Mouse (Mus musculus): ENCODE results near the gene Plekhm2. TPM values are rescaled to one million over a fixed set of nuclear protein-coding genes. Genes with fewer than 3 reads are reported as not detected.

Gene Plekhm2
- polyA plus RNA-seq, 1 experiment = 73.3 TPM

- Histone ChIP-seq H3K4me3 (ENCODE audit: control insufficient read depth, low read depth, low read length) (no peak overlapping the region), H3K27me3 (ENCODE audit: control insufficient read depth, insufficient read depth, low read length) (no peaks in the 10 kb centered on the region), H3K27ac (ENCODE audit: control insufficient read depth, insufficient read depth, low read depth, low read length) (no peak overlapping the region), H3K4me1 (ENCODE audit: control insufficient read depth, insufficient read depth, low read length) (peaks cover 2% of the 10 kb centered on the region; the same call in 1 of the 2 replicates), H3K36me3 (ENCODE audit: control insufficient read depth, insufficient read depth, low read length) (peaks cover 5% of the 10 kb centered on the region)
- TF ChIP-seq POLR2A (IDR thresholded peaks at IDR 0.05; ENCODE audit: control insufficient read depth, low read depth, low read length) = no peak
Measured at GRCm38 (mm10) chr4:141680892-141681291, 16.2 kb upstream of the Plekhm2 start.

DNA sequence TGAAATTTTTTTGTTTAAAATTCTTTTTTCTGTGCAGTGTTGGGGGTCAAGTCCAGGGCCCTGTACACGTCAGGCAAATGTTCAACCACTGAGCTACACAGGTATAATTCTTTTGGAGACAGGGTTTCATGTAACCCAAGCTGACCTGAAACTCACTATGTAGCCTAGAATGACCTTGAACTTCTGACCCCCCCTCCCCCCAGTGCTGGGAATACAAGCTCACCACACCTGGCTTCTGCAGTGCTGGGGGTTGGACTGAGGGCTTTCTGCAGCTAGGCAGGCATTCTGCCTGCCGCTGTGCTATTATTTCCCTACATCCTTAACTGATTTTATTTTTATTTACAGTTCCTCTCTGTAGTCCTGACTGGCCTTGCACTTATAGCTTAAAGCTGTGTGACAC lies 14.3 kb upstream of the Plekhm2 start:
- Histone ChIP-seq H3K4me3 (ENCODE audit: control insufficient read depth, low read depth, low read length) (no peak overlapping the region), H3K4me1 (ENCODE audit: control insufficient read depth, insufficient read depth, low read length) (peaks cover 2% of the 10 kb centered on the region; the same call in 1 of the 2 replicates), H3K36me3 (ENCODE audit: control insufficient read depth, insufficient read depth, low read length) (peaks cover 2% of the 10 kb centered on the region; the same call in 1 of the 2 replicates), H3K27me3 (ENCODE audit: control insufficient read depth, insufficient read depth, low read length) (no peaks in the 10 kb centered on the region), H3K27ac (ENCODE audit: control insufficient read depth, insufficient read depth, low read depth, low read length) (no peak overlapping the region)
- TF ChIP-seq CTCF (IDR thresholded peaks at IDR 0.05; ENCODE audit: control insufficient read depth, insufficient read depth, insufficient replicate concordance, low read depth, low read length) (no peak), POLR2A (IDR thresholded peaks at IDR 0.05; ENCODE audit: control insufficient read depth, low read depth, low read length) (no peak)

DNA sequence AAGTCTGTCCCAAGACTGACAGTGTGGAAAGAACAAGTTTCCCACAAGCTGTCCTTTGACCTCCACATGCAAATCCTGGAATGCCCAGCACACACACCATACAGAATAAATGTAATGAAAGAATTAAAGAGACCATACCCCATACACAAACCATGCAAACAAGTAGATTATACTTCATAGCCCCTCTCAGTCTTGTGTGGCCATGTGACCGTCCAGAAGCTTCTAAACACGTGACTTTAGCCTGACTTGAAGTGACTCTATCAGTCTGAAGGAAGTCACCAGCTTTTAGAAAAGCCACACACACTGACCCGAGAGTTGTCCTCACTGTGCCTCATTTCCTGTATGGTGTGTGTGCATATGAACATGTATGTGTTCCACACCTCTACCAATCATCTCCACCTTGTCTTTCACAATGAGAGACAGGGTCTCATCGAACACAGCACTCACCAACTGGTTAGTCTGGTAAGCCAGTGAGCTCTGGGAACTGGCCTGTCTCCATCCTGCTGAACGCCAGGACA lies 11.8 kb upstream of the Plekhm2 start:
- Histone ChIP-seq H3K4me1 (ENCODE audit: control insufficient read depth, insufficient read depth, low read length) (peaks cover 11% of the 10 kb centered on the region), H3K36me3 (ENCODE audit: control insufficient read depth, insufficient read depth, low read length) (no peaks in the 10 kb centered on the region), H3K27me3 (ENCODE audit: control insufficient read depth, insufficient read depth, low read length) (no peaks in the 10 kb centered on the region), H3K27ac (ENCODE audit: control insufficient read depth, insufficient read depth, low read depth, low read length) (no peak overlapping the region), H3K4me3 (ENCODE audit: control insufficient read depth, low read depth, low read length) (no peak overlapping the region)
- TF ChIP-seq CTCF (IDR thresholded peaks at IDR 0.05; ENCODE audit: control insufficient read depth, insufficient read depth, insufficient replicate concordance, low read depth, low read length) = no peak
- TF ChIP-seq POLR2A (IDR thresholded peaks at IDR 0.05; ENCODE audit: control insufficient read depth, low read depth, low read length) = no peak

- peak overlapping the region; percentile 21 for H3K4me3 ChIP-seq (ENCODE audit: control insufficient read depth, low read depth, low read length)
- H3K36me3 ChIP-seq (ENCODE audit: control insufficient read depth, insufficient read depth, low read length) = no peaks in the 10 kb centered on the region
- no peak overlapping the region for H3K27ac ChIP-seq (ENCODE audit: control insufficient read depth, insufficient read depth, low read depth, low read length)
- no peaks in the 10 kb centered on the region for H3K27me3 ChIP-seq (ENCODE audit: control insufficient read depth, insufficient read depth, low read length)
- H3K4me1 ChIP-seq (ENCODE audit: control insufficient read depth, insufficient read depth, low read length) = peaks cover 11% of the 10 kb centered on the region
- TF ChIP-seq CTCF (IDR thresholded peaks at IDR 0.05; ENCODE audit: control insufficient read depth, insufficient read depth, insufficient replicate concordance, low read depth, low read length) (no peak), POLR2A (IDR thresholded peaks at IDR 0.05; ENCODE audit: control insufficient read depth, low read depth, low read length) (no peak)
Measured at GRCm38 (mm10) chr4:141672325-141672724, 7.6 kb upstream of the Plekhm2 start.

GRCm38 (mm10) chr4:141671389-141671788 lies 6.7 kb upstream of the Plekhm2 start:
- Histone ChIP-seq H3K4me3 (ENCODE audit: control insufficient read depth, low read depth, low read length) (no peak overlapping the region), H3K4me1 (ENCODE audit: control insufficient read depth, insufficient read depth, low read length) (peaks cover 11% of the 10 kb centered on the region), H3K27ac (ENCODE audit: control insufficient read depth, insufficient read depth, low read depth, low read length) (no peak overlapping the region), H3K36me3 (ENCODE audit: control insufficient read depth, insufficient read depth, low read length) (no peaks in the 10 kb centered on the region), H3K27me3 (ENCODE audit: control insufficient read depth, insufficient read depth, low read length) (no peaks in the 10 kb centered on the region)
- TF ChIP-seq POLR2A (IDR thresholded peaks at IDR 0.05; ENCODE audit: control insufficient read depth, low read depth, low read length) (no peak), CTCF (IDR thresholded peaks at IDR 0.05; ENCODE audit: control insufficient read depth, insufficient read depth, insufficient replicate concordance, low read depth, low read length) (no peak)

DNA sequence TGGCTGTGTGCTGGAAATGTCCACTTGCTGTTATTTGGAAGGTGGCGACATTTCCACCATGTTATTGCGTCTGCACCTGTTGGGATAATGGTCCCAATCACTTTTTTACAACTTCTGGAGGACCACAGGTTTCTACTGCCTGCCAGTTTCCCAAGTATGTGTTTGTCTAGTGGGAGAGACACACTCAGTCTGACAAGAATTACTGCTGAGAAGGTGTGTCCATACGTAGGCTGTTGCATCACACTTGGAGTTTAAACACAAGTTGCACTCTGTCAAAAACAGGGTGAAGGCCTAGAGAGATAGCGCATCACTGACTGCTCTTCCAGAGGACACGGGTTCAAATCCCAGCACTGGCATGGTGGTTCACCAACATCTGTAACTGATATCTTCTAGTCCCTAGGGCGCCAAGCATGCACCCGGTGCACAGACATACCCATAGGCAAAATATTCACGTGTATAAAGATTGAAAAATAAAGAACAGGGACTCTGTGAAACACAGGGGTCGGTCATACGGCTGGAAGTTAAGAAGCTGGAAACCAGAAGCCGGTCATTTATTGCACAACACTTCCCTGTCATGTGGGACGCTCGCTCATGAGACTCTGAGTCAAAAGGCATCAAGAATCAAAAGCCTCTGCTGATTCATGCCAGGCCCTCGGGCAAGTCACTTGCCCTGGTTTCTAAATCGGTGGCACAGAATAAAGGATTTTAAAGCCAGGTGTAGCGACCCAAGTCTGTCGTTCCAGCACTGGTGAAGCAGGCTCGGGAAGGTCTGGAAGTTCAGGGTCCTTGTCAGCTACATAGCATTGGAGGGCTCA lies 5.4 kb upstream of the Plekhm2 start:
- Histone ChIP-seq H3K4me3 (ENCODE audit: control insufficient read depth, low read depth, low read length) (no peak overlapping the region), H3K27me3 (ENCODE audit: control insufficient read depth, insufficient read depth, low read length) (no peaks in the 10 kb centered on the region), H3K36me3 (ENCODE audit: control insufficient read depth, insufficient read depth, low read length) (no peaks in the 10 kb centered on the region), H3K4me1 (ENCODE audit: control insufficient read depth, insufficient read depth, low read length) (peaks cover 11% of the 10 kb centered on the region), H3K27ac (ENCODE audit: control insufficient read depth, insufficient read depth, low read depth, low read length) (no peak overlapping the region)
- no peak for TF ChIP-seq CTCF (IDR thresholded peaks at IDR 0.05; ENCODE audit: control insufficient read depth, insufficient read depth, insufficient replicate concordance, low read depth, low read length)
- TF ChIP-seq POLR2A (IDR thresholded peaks at IDR 0.05; ENCODE audit: control insufficient read depth, low read depth, low read length) = no peak

- Histone ChIP-seq H3K27me3 (ENCODE audit: control insufficient read depth, insufficient read depth, low read length) (no peaks in the 10 kb centered on the region), H3K27ac (ENCODE audit: control insufficient read depth, insufficient read depth, low read depth, low read length) (peak overlapping the region; percentile 61), H3K4me3 (ENCODE audit: control insufficient read depth, low read depth, low read length) (peak overlapping the region; percentile 98), H3K36me3 (ENCODE audit: control insufficient read depth, insufficient read depth, low read length) (no peaks in the 10 kb centered on the region), H3K4me1 (ENCODE audit: control insufficient read depth, insufficient read depth, low read length) (peaks cover 13% of the 10 kb centered on the region)
- TF ChIP-seq POLR2A (IDR thresholded peaks at IDR 0.05; ENCODE audit: control insufficient read depth, low read depth, low read length) (peak; percentile 58), CTCF (IDR thresholded peaks at IDR 0.05; ENCODE audit: control insufficient read depth, insufficient read depth, insufficient replicate concordance, low read depth, low read length) (no peak)
Measured at GRCm38 (mm10) chr4:141664011-141664745, 521 bp downstream of the Plekhm2 start.
